In genomic region chr4:120242783-120243262, GRCm38 (mm10) we compare ENCODE assay signal across 9 mouse cellular contexts. TPM values are rescaled to one million over a fixed set of nuclear protein-coding genes. Genes with fewer than 3 reads are reported as not detected.
DNase-seq lines count a peak whose midpoint lies in the region; ATAC-seq and TF ChIP-seq lines count a peak whose summit lies in the region.
"Had no signal": no experiment of that assay in that cellular context is flagged by ENCODE, and none has a peak within 500 bp of the region (broad histone marks: within the 10 kb centered on the region; RNA-seq: fewer than 3 reads in every experiment).

No protein-coding gene starts in this region.

- ATAC-seq in embryonic facial prominence, embryonic 13.5 days (ENCODE audit: insufficient number of reproducible peaks, insufficient read depth, low FRiP score, low TSS enrichment, low read depth): peak; percentile 65; the same call in 1 of the 2 replicates
- ATAC-seq in hindbrain, embryonic 12.5 days (ENCODE audit: low FRiP score): peak; percentile 90
- ATAC-seq in neural tube, embryonic 12.5 days (ENCODE audit: low FRiP score, low read depth): peak; percentile 87
- no peak for ATAC-seq in erythroblast, adult 5-6 weeks (replicated peaks; ENCODE audit: low FRiP score, poor library complexity, severe bottlenecking)

- no peaks in the 10 kb centered on the region for H3K9me3 ChIP-seq in embryonic facial prominence, embryonic 13.5 days
- no peaks in the 10 kb centered on the region for H3K9me3 ChIP-seq in hindbrain, embryonic 12.5 days (replicated peaks)
- no peaks in the 10 kb centered on the region for H3K9me3 ChIP-seq in limb, embryonic 10.5 days (replicated peaks)
- H3K9me3 ChIP-seq in neural tube, embryonic 12.5 days: no peaks in the 10 kb centered on the region

- no peaks in the 10 kb centered on the region for H3K27me3 ChIP-seq in testis, adult 2 months (ENCODE audit: control insufficient read depth, insufficient read depth, low read length)
- H3K27me3 ChIP-seq in embryonic facial prominence, embryonic 13.5 days: peaks cover 39% of the 10 kb centered on the region; the same call in 1 of the 2 replicates
- H3K27me3 ChIP-seq in hindbrain, embryonic 12.5 days: peaks cover 15% of the 10 kb centered on the region
- H3K27me3 ChIP-seq in limb, embryonic 10.5 days (ENCODE audit: low read depth, poor library complexity, severe bottlenecking): peaks cover 55% of the 10 kb centered on the region
- no peaks in the 10 kb centered on the region for H3K27me3 ChIP-seq in neural tube, embryonic 12.5 days (replicated peaks)

- H3K9ac ChIP-seq in embryonic facial prominence, embryonic 13.5 days: no peak overlapping the region
- H3K9ac ChIP-seq in hindbrain, embryonic 12.5 days: peak overlapping the region; percentile 35; the same call in 1 of the 2 replicates
- no peak overlapping the region for H3K9ac ChIP-seq in neural tube, embryonic 12.5 days

- H3K4me2 ChIP-seq in embryonic facial prominence, embryonic 13.5 days: peak overlapping the region; percentile 50
- peak overlapping the region; percentile 44 for H3K4me2 ChIP-seq in hindbrain, embryonic 12.5 days (replicated peaks)
- peak overlapping the region; percentile 44 for H3K4me2 ChIP-seq in neural tube, embryonic 12.5 days (replicated peaks)

- 5% methylated on average over 10 of the region's 10 CpGs for WGBS in embryonic facial prominence, embryonic 13.5 days
- 3% methylated on average over 9 of the region's 10 CpGs for WGBS in hindbrain, embryonic 12.5 days
- WGBS in limb, embryonic 10.5 days: 4% methylated on average over 10 of the region's 10 CpGs
- WGBS in neural tube, embryonic 12.5 days: under 1% methylated on average over 10 of the region's 10 CpGs

- H3K4me1 ChIP-seq in testis, adult 2 months (ENCODE audit: control insufficient read depth, insufficient read depth, low read length): peaks cover 7% of the 10 kb centered on the region
- H3K4me1 ChIP-seq in embryonic facial prominence, embryonic 13.5 days: peaks cover 15% of the 10 kb centered on the region
- peaks cover 52% of the 10 kb centered on the region for H3K4me1 ChIP-seq in hindbrain, embryonic 12.5 days
- peaks cover 11% of the 10 kb centered on the region for H3K4me1 ChIP-seq in limb, embryonic 10.5 days
- H3K4me1 ChIP-seq in neural tube, embryonic 12.5 days: peaks cover 39% of the 10 kb centered on the region

- H3K36me3 ChIP-seq in testis, adult 2 months (ENCODE audit: control insufficient read depth, insufficient read depth, low read length): no peaks in the 10 kb centered on the region
- H3K36me3 ChIP-seq in embryonic facial prominence, embryonic 13.5 days: no peaks in the 10 kb centered on the region
- no peaks in the 10 kb centered on the region for H3K36me3 ChIP-seq in hindbrain, embryonic 12.5 days
- H3K36me3 ChIP-seq in limb, embryonic 10.5 days: no peaks in the 10 kb centered on the region
- no peaks in the 10 kb centered on the region for H3K36me3 ChIP-seq in neural tube, embryonic 12.5 days

- TF ChIP-seq POLR2A in testis, adult 2 months (IDR thresholded peaks at IDR 0.05; ENCODE audit: control insufficient read depth, low read depth, low read length): no peak

- H3K4me3 ChIP-seq in testis, adult 2 months (ENCODE audit: control insufficient read depth, low read depth, low read length): peak overlapping the region; percentile 84
- peak overlapping the region; percentile 19; the same call in 1 of the 2 replicates for H3K4me3 ChIP-seq in embryonic facial prominence, embryonic 13.5 days
- 0 out of 2 replicates have a peak overlapping the region, but pooled peaks have one; percentile 6 for H3K4me3 ChIP-seq in hindbrain, embryonic 12.5 days
- H3K4me3 ChIP-seq in limb, embryonic 10.5 days: peak overlapping the region; percentile 38
- H3K4me3 ChIP-seq in neural tube, embryonic 12.5 days: no peak overlapping the region

- no peak for TF ChIP-seq CTCF in testis, adult 2 months (IDR thresholded peaks at IDR 0.05; ENCODE audit: control insufficient read depth, insufficient read depth, insufficient replicate concordance, low read depth, low read length)

- H3K27ac ChIP-seq in testis, adult 2 months (ENCODE audit: control insufficient read depth, insufficient read depth, low read depth, low read length): no peak overlapping the region
- H3K27ac ChIP-seq in embryonic facial prominence, embryonic 13.5 days: no peak overlapping the region
- peak overlapping the region; percentile 60 for H3K27ac ChIP-seq in hindbrain, embryonic 12.5 days
- H3K27ac ChIP-seq in limb, embryonic 10.5 days: peak overlapping the region; percentile 47; the same call in 1 of the 2 replicates
- H3K27ac ChIP-seq in neural tube, embryonic 12.5 days: peak overlapping the region; percentile 17

- DNase-seq in testis, postnatal 10 days (ENCODE audit: low spot score): no peak
- DNase-seq in limb, embryonic 10.5 days (ENCODE audit: low spot score): peak; percentile 57
- DNase-seq in thymus, adult 18-20 months: no peak

RNA-seq across cellular contexts. Expression of gene Foxo6, which starts 44.3 kb away (rescaled TPM):
- 3.0 and 3.1 TPM in 2 replicates for polyA plus RNA-seq in testis, adult 2 months (2012; rRNA removed)
- polyA plus RNA-seq in embryonic facial prominence, embryonic 13.5 days (2015; fragmentation: Nextera tagmentation; extraction: Ambion mirVana): 0.32 and 0.36 TPM in 2 replicates
- polyA plus RNA-seq in hindbrain, embryonic 12.5 days (2016; fragmentation: Nextera tagmentation; extraction: Ambion mirVana): 0.48 and 0.90 TPM in 2 replicates
- polyA plus RNA-seq in limb, embryonic 10.5 days (2016; fragmentation: Nextera tagmentation; extraction: Ambion mirVana): not detected in 2 replicates
- polyA plus RNA-seq in neural tube, embryonic 12.5 days (2016; fragmentation: Nextera tagmentation; extraction: Ambion mirVana): 0.86 and 1.2 TPM in 2 replicates
- not detected in 2 replicates for total RNA-seq in erythroblast, adult 5-6 weeks (2015; ENCODE audit: low replicate concordance)
- not detected in 2 replicates for total RNA-seq in erythroblast, adult 5-6 weeks (2017; ENCODE audit: low replicate concordance)
- polyA plus RNA-seq: liver, embryonic 16.5 days had no signal

Comparison
In these comparisons a context has a peak if more than half of its experiments do, and no peak if none do; other contexts are left out.
1. H3K27ac ChIP-seq: peak in hindbrain, embryonic 12.5 days (single experiment), limb, embryonic 10.5 days (single experiment) and neural tube, embryonic 12.5 days (single experiment); none in testis, adult 2 months (single experiment) and embryonic facial prominence, embryonic 13.5 days (single experiment).
2. Peak in every context shown above with its lines, with median percentiles within 50 percentile points of each other: H3K4me2 ChIP-seq.